Comparison of ENCODE assay signal across 26 mouse cellular contexts in the genomic region with DNA sequence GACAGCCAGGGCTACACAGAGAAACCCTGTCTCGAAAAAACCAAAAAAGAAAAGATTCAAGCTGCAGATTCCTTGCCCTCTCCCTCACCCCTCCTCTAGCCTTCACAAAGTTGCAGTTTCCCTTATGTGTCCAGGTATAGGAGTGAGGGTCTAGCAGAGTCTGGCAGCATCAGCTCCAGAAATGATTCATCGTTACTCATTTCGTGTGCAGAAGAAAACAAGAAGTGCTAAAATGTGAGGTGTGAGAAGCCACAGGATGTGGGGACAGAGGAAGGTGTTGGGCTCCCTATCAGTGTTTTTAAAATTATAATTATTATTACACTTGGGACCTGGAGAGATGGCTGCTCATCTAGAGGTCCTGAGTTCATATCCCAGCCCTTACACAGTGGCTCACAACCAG. TPM values are rescaled to one million over a fixed set of nuclear protein-coding genes. Genes with fewer than 3 reads are reported as not detected.
"Had no signal": no experiment of that assay in that cellular context is flagged by ENCODE, and none has a peak within 500 bp of the region (broad histone marks: within the 10 kb centered on the region; RNA-seq: fewer than 3 reads in every experiment).

No protein-coding gene starts in this region.

- H3K27me3 ChIP-seq: liver, embryonic 13.5 days had no signal

- H3K4me2 ChIP-seq: liver, embryonic 13.5 days; midbrain, embryonic 12.5 days had no signal

- DNase-seq: kidney, postnatal 25 days; layer of hippocampus, adult 9-11 months; liver, embryonic 13.5 days; lung, adult 2 months; lung, postnatal 14 days; lung, postnatal 4 days; thymus, adult 18-20 months; thymus, postnatal 36 days had no signal

- H3K9me3 ChIP-seq: liver, embryonic 13.5 days; midbrain, embryonic 12.5 days had no signal

- ATAC-seq: midbrain, embryonic 16.5 days had no signal

- H3K4me1 ChIP-seq: liver, embryonic 13.5 days; midbrain, embryonic 12.5 days had no signal

- H3K9ac ChIP-seq: liver, embryonic 13.5 days; midbrain, embryonic 12.5 days had no signal

- H3K36me3 ChIP-seq: liver, embryonic 13.5 days; midbrain, embryonic 12.5 days had no signal

- H3K27ac ChIP-seq: kidney, postnatal 0 days; liver, embryonic 13.5 days; midbrain, embryonic 12.5 days had no signal

- H3K4me3 ChIP-seq: layer of hippocampus, adult 2 months; liver, embryonic 13.5 days; midbrain, embryonic 12.5 days; myocyte had no signal

RNA-seq across cellular contexts. Expression of a gene that starts 20.7 kb away (rescaled TPM):
- total RNA-seq: megakaryocyte progenitor cell, adult 5-6 weeks; monocyte, adult 5-6 weeks had no signal
- polyA plus RNA-seq: kidney, embryonic 14.5 days; kidney, postnatal 0 days; liver, adult 2 months; midbrain, embryonic 16.5 days; small intestine, adult 2 months had no signal

RNA-seq across cellular contexts. Expression of a gene that starts 54.2 kb away (rescaled TPM):
- total RNA-seq: liver, adult 2 months; megakaryocyte progenitor cell, adult 5-6 weeks; monocyte, adult 5-6 weeks had no signal
- polyA plus RNA-seq: liver, adult 2 months; liver, embryonic 16.5 days; lung, adult 2 months had no signal

RNA-seq across cellular contexts. Expression of a gene that starts 57.7 kb away (rescaled TPM):
- total RNA-seq: layer of hippocampus, adult 2 months; layer of hippocampus, postnatal 25 days; left cerebral cortex, adult 18-20 months; left cerebral cortex, postnatal 36 days; liver, adult 2 months had no signal
- polyA plus RNA-seq: kidney, embryonic 14.5 days; limb, embryonic 11.5 days; liver, adult 2 months; lung, embryonic 16.5 days; midbrain, embryonic 12.5 days; midbrain, embryonic 16.5 days; neural tube, embryonic 11.5 days; neural tube, embryonic 14.5 days; small intestine, adult 2 months had no signal
